ENCODE assay signal across 19 mouse cellular contexts in genomic region chr14:18820713-18821112, GRCm38 (mm10).
DNase-seq lines count a peak whose midpoint lies in the region; ATAC-seq and TF ChIP-seq lines count a peak whose summit lies in the region.
"Had no signal": no experiment of that assay in that cellular context is flagged by ENCODE, and none has a peak within 500 bp of the region (broad histone marks: within the 10 kb centered on the region; RNA-seq: fewer than 3 reads in every experiment).

No protein-coding gene starts in this region.

- no peak overlapping the region for H3K27ac ChIP-seq in hindbrain, postnatal 0 days
- H3K27ac ChIP-seq in hindbrain, embryonic 10.5 days = no peak overlapping the region
- H3K27ac ChIP-seq in liver, embryonic 16.5 days (ENCODE audit: low read length) = no peak overlapping the region
- H3K27ac ChIP-seq in liver, embryonic 12.5 days = no peak overlapping the region
- H3K27ac ChIP-seq in heart, embryonic 11.5 days (ENCODE audit: low read depth, low read length) = no peak overlapping the region
- H3K27ac ChIP-seq: heart, embryonic 13.5 days; intestine, embryonic 15.5 days; midbrain, embryonic 12.5 days had no signal

- H3K4me1 ChIP-seq in hindbrain, postnatal 0 days (ENCODE audit: insufficient read depth, low read length) = no peaks in the 10 kb centered on the region
- no peaks in the 10 kb centered on the region for H3K4me1 ChIP-seq in hindbrain, embryonic 10.5 days (replicated peaks)
- no peaks in the 10 kb centered on the region for H3K4me1 ChIP-seq in liver, embryonic 16.5 days (ENCODE audit: control insufficient read depth, low read depth, low read length)
- H3K4me1 ChIP-seq in liver, embryonic 12.5 days = no peaks in the 10 kb centered on the region
- no peaks in the 10 kb centered on the region for H3K4me1 ChIP-seq in heart, embryonic 11.5 days (ENCODE audit: control insufficient read depth, insufficient read depth, low read length)
- H3K4me1 ChIP-seq: heart, embryonic 13.5 days; intestine, embryonic 15.5 days; midbrain, embryonic 12.5 days had no signal

- TF ChIP-seq POLR2A in brain, embryonic 14.5 days (IDR thresholded peaks at IDR 0.05; ENCODE audit: borderline replicate concordance, extremely low read depth, insufficient read depth, insufficient read length, poor library complexity, severe bottlenecking) = no peak

- no peaks in the 10 kb centered on the region for H3K9me3 ChIP-seq in hindbrain, postnatal 0 days (ENCODE audit: low read length)
- no peaks in the 10 kb centered on the region for H3K9me3 ChIP-seq in hindbrain, embryonic 10.5 days
- no peaks in the 10 kb centered on the region for H3K9me3 ChIP-seq in liver, embryonic 16.5 days (replicated peaks; ENCODE audit: control insufficient read depth, low read length)
- H3K9me3 ChIP-seq in liver, embryonic 12.5 days (replicated peaks) = no peaks in the 10 kb centered on the region
- H3K9me3 ChIP-seq in heart, embryonic 11.5 days (replicated peaks; ENCODE audit: control insufficient read depth, low read length) = no peaks in the 10 kb centered on the region
- H3K9me3 ChIP-seq: heart, embryonic 13.5 days; intestine, embryonic 15.5 days; midbrain, embryonic 12.5 days had no signal

- no peak overlapping the region for H3K9ac ChIP-seq in hindbrain, postnatal 0 days (replicated peaks; ENCODE audit: low read length)
- no peak overlapping the region for H3K9ac ChIP-seq in liver, embryonic 16.5 days (ENCODE audit: low read depth, low read length)
- H3K9ac ChIP-seq in liver, embryonic 12.5 days = no peak overlapping the region
- H3K9ac ChIP-seq in heart, embryonic 11.5 days (ENCODE audit: low read depth, low read length) = no peak overlapping the region
- H3K9ac ChIP-seq: heart, embryonic 13.5 days; intestine, embryonic 15.5 days; midbrain, embryonic 12.5 days had no signal

- H3K4me2 ChIP-seq in hindbrain, postnatal 0 days (ENCODE audit: low read depth, low read length) = no peak overlapping the region
- no peak overlapping the region for H3K4me2 ChIP-seq in liver, embryonic 16.5 days (ENCODE audit: low read depth, low read length)
- H3K4me2 ChIP-seq in liver, embryonic 12.5 days = no peak overlapping the region
- H3K4me2 ChIP-seq in heart, embryonic 11.5 days = no peak overlapping the region
- H3K4me2 ChIP-seq: heart, embryonic 13.5 days; intestine, embryonic 15.5 days; midbrain, embryonic 12.5 days had no signal

- TF ChIP-seq CTCF in hindbrain, postnatal 0 days (IDR thresholded peaks at IDR 0.05; ENCODE audit: low read depth) = no peak
- no peak for TF ChIP-seq CTCF in brain, embryonic 14.5 days (IDR thresholded peaks at IDR 0.05; ENCODE audit: borderline replicate concordance, extremely low read depth, insufficient read depth, insufficient read length)

- 66% methylated on average over 6 of the region's 6 CpGs for WGBS in hindbrain, postnatal 0 days
- WGBS in hindbrain, embryonic 10.5 days = 74% methylated on average over 6 of the region's 6 CpGs
- 43% methylated on average over 6 of the region's 6 CpGs for WGBS in liver, embryonic 16.5 days (ENCODE audit: insufficient replicate concordance)
- 55% methylated on average over 6 of the region's 6 CpGs for WGBS in liver, embryonic 12.5 days (ENCODE audit: insufficient replicate concordance)
- 71% methylated on average over 6 of the region's 6 CpGs for WGBS in heart, embryonic 11.5 days (ENCODE audit: insufficient replicate concordance)

- ATAC-seq in hindbrain, postnatal 0 days = no peak
- 0 out of 2 replicates have a peak, but pooled peaks have one; percentile 30 for ATAC-seq in liver, embryonic 16.5 days (ENCODE audit: low read depth)
- ATAC-seq in liver, embryonic 12.5 days = no peak
- ATAC-seq in heart, embryonic 11.5 days (replicated peaks; ENCODE audit: insufficient number of reproducible peaks, low FRiP score, low TSS enrichment) = no peak
- ATAC-seq: CD4-positive, CD25-positive, alpha-beta regulatory T cell, adult 4 months; intestine, embryonic 15.5 days had no signal

- peak; percentile 14 for DNase-seq in hindbrain, postnatal 0 days (ENCODE audit: low spot score)
- no peak for DNase-seq in hindbrain, embryonic 10.5 days (ENCODE audit: low spot score)
- peak; percentile 1 for DNase-seq in 416B (ENCODE audit: low read depth)
- peak; percentile 14 for DNase-seq in brain, embryonic 14.5 days (ENCODE audit: low read depth)
- DNase-seq in right cerebral cortex, postnatal 4 days = no peak
- DNase-seq: adrenal gland, postnatal 36 days; cerebellum, postnatal 10 days; embryo, embryonic 11 days; heart, postnatal 4 days; kidney, postnatal 14 days; lung, postnatal 36 days had no signal

- H3K36me3 ChIP-seq in hindbrain, postnatal 0 days (ENCODE audit: insufficient read depth, low read length) = no peaks in the 10 kb centered on the region
- no peaks in the 10 kb centered on the region for H3K36me3 ChIP-seq in hindbrain, embryonic 10.5 days
- H3K36me3 ChIP-seq in liver, embryonic 16.5 days (ENCODE audit: control insufficient read depth, insufficient read depth) = no peaks in the 10 kb centered on the region
- no peaks in the 10 kb centered on the region for H3K36me3 ChIP-seq in liver, embryonic 12.5 days
- H3K36me3 ChIP-seq in heart, embryonic 11.5 days (ENCODE audit: control insufficient read depth, insufficient read depth, low read length) = no peaks in the 10 kb centered on the region
- H3K36me3 ChIP-seq: heart, embryonic 13.5 days; intestine, embryonic 15.5 days; midbrain, embryonic 12.5 days had no signal

- no peak overlapping the region for H3K4me3 ChIP-seq in hindbrain, postnatal 0 days (ENCODE audit: low read length)
- no peak overlapping the region for H3K4me3 ChIP-seq in hindbrain, embryonic 10.5 days
- no peak overlapping the region for H3K4me3 ChIP-seq in liver, embryonic 16.5 days (ENCODE audit: low read depth, low read length)
- no peak overlapping the region for H3K4me3 ChIP-seq in liver, embryonic 12.5 days
- H3K4me3 ChIP-seq in heart, embryonic 11.5 days (ENCODE audit: low read depth, low read length) = no peak overlapping the region
- H3K4me3 ChIP-seq: heart, embryonic 13.5 days; intestine, embryonic 15.5 days; midbrain, embryonic 12.5 days; myocyte had no signal

- no peaks in the 10 kb centered on the region for H3K27me3 ChIP-seq in hindbrain, postnatal 0 days (ENCODE audit: insufficient read depth, low read length)
- H3K27me3 ChIP-seq in hindbrain, embryonic 10.5 days (ENCODE audit: insufficient read depth, poor library complexity, severe bottlenecking) = no peaks in the 10 kb centered on the region
- H3K27me3 ChIP-seq in liver, embryonic 16.5 days (ENCODE audit: control insufficient read depth, insufficient read depth, low read depth, low read length) = no peaks in the 10 kb centered on the region
- H3K27me3 ChIP-seq in liver, embryonic 12.5 days (replicated peaks) = no peaks in the 10 kb centered on the region
- no peaks in the 10 kb centered on the region for H3K27me3 ChIP-seq in heart, embryonic 11.5 days (ENCODE audit: control insufficient read depth, insufficient read depth, low read length)
- H3K27me3 ChIP-seq: heart, embryonic 13.5 days; intestine, embryonic 15.5 days; midbrain, embryonic 12.5 days had no signal

Comparison
In these comparisons a context has a peak if more than half of its experiments do, and no peak if none do; other contexts are left out.
1. DNase-seq: peak in hindbrain, postnatal 0 days (single experiment), 416B (single experiment) and brain, embryonic 14.5 days (single experiment); none in hindbrain, embryonic 10.5 days (single experiment) and right cerebral cortex, postnatal 4 days (single experiment).